Mouse (Mus musculus) thymus, postnatal 10 days (tissue): ENCODE measurements around the gene Myl12a.

Experiments used
- DNase-seq, 2 experiments: peaks; one replicate each; pipeline ENCODE4 v3.0.0; 2021; ENCODE audit warnings: low spot score in 2 of 2

Myl12a gene

GRCm38 (mm10) chr17:71010646-71011242, 8.1 kb upstream of the Myl12a start:
- DNase-seq, result no peak

GRCm38 (mm10) chr17:71009751-71010150, 7.1 kb upstream of the Myl12a start:
- DNase-seq, result no peak

GRCm38 (mm10) chr17:71008676-71009075, 6.0 kb upstream of the Myl12a start:
- DNase-seq, result no peak

- DNase-seq, result no peak
These were observed 4.3 kb upstream of the Myl12a start for GRCm38 (mm10) chr17:71006976-71007375.

GRCm38 (mm10) chr17:71004186-71004960, 1.7 kb upstream of the Myl12a start:
- no peak for DNase-seq

GRCm38 (mm10) chr17:71003721-71004120, 1.0 kb upstream of the Myl12a start:
- no peak for DNase-seq

GRCm38 (mm10) chr17:71003112-71003511, 434 bp upstream of the Myl12a start:
- DNase-seq, result no peak

- DNase-seq, result peak; percentile 98
These were observed 466 bp downstream of the Myl12a start, which contains the start of gene Myom1 for GRCm38 (mm10) chr17:71002081-71002743. Gene Myom1, plus strand, starts transcription at chr17:71002633.

- peak; percentile 50 to 53 for DNase-seq
These were observed 988 bp downstream of the Myl12a start for GRCm38 (mm10) chr17:71001699-71002080.

GRCm38 (mm10) chr17:71001067-71001466, 1.6 kb downstream of the Myl12a start:
- DNase-seq, result no peak

GRCm38 (mm10) chr17:71000255-71000654, 2.4 kb downstream of the Myl12a start:
- no peak for DNase-seq

GRCm38 (mm10) chr17:70999187-70999586, 3.5 kb downstream of the Myl12a start:
- no peak for DNase-seq

GRCm38 (mm10) chr17:70998400-70998975, 4.2 kb downstream of the Myl12a start:
- no peak for DNase-seq

GRCm38 (mm10) chr17:70997836-70998235, 4.8 kb downstream of the Myl12a start:
- DNase-seq, result no peak

GRCm38 (mm10) chr17:70995551-70995950, 7.1 kb downstream of the Myl12a start:
- no peak for DNase-seq

GRCm38 (mm10) chr17:70994671-70995070, 8.0 kb downstream of the Myl12a start:
- no peak for DNase-seq

GRCm38 (mm10) chr17:70993385-70993807, 9.3 kb downstream of the Myl12a start:
- DNase-seq, result no peak

GRCm38 (mm10) chr17:70992662-70993061, 10.0 kb downstream of the Myl12a start:
- DNase-seq, result no peak

GRCm38 (mm10) chr17:70991706-70992625, 10.7 kb downstream of the Myl12a start:
- peak in 1 of 2 experiments; percentile 56 for DNase-seq

GRCm38 (mm10) chr17:70990403-70991303, 12.0 kb downstream of the Myl12a start:
- peak; percentile 73 to 84 for DNase-seq
